Mouse (Mus musculus) small intestine, adult 2 months (tissue): ENCODE data around the gene Lmo4.

Experiments used
- CTCF ChIP-seq: fragments of 200-500 bp; IDR thresholded peaks from 2 replicates; pipeline ENCODE4 v1.5.1; 2012; ENCODE audit warnings: low read depth, mild to moderate bottlenecking, control low read depth, inconsistent platforms, low read length, moderate library complexity, mixed read lengths; ENCODE audit not compliant: insufficient replicate concordance, insufficient read length; ENCODE audit errors: extremely low read depth
- POLR2A ChIP-seq: fragments of 200-500 bp; IDR thresholded peaks from 2 replicates; pipeline ENCODE4 v1.6.1; 2012; ENCODE audit warnings: low read depth, mild to moderate bottlenecking, control low read depth, inconsistent platforms, low read length, moderate library complexity

GRCm38 (mm10) chr3:144203259-144203987 is 1.6 kb downstream of the Lmo4 start:
- TF ChIP-seq POLR2A (no peak), CTCF (no peak)
